Mouse (Mus musculus) lung, postnatal 0 days (tissue): ENCODE data around the gene Rbmxl2.

Source experiments
- CTCF ChIP-seq: IDR thresholded peaks from 2 replicates; pipeline ENCODE4 v1.5.1; 2016; ENCODE audit warnings: antibody characterized with exemption, mild to moderate bottlenecking
- EP300 ChIP-seq: IDR thresholded peaks from 2 replicates; pipeline ENCODE4 v1.6.1; 2016; ENCODE audit warnings: antibody characterized with exemption, mild to moderate bottlenecking, control low read depth

DNA sequence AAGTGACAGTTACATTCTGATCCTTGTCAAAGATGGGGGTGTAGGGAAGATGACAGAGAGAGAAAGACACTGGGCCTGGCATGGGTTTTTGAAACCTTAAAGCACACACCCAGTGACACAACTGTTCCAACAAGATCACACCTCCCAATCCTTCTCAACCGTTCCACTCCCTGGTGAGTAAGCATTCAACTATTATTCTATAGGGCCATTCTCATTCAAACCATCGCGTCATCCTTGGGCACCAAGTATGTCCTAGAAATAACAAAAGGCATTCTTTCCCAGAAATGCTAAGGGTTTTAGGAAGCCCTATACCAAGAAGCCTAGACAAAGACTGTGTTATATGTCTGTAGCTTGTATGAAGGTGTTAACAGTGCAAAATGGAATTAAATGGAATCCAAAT lies 1.4 kb upstream of the Rbmxl2 start:
- TF ChIP-seq CTCF (no peak), EP300 (no peak)
